Mouse (Mus musculus) adrenal gland, postnatal 25 days (tissue): ENCODE results near the gene Rps6ka3. TPM values are rescaled to one million over a fixed set of nuclear protein-coding genes. Genes with fewer than 3 reads are reported as not detected.

Experiments
- DNase-seq: peaks from one replicate; pipeline ENCODE4 v3.0.0; 2021; ENCODE audit warnings: mixed read lengths
- long read RNA-seq: library from polyadenylated mRNA; stranded (forward); transcript quantifications from one replicate; pipeline ENCODE4 v2.0.0, GENCODE M21; 2021
- total RNA-seq: library from RNA; stranded (reverse); gene quantifications from 2 replicates; pipeline ENCODE4 v1.2.3, GENCODE M21; 2021

Gene Rps6ka3
- 56.0 and 57.8 TPM in 2 replicates for total RNA-seq
- long read RNA-seq, full-length matches to known transcripts = 3 of 5 reads
- long read RNA-seq, partial matches to known transcripts = 0 of 5 reads
- long read RNA-seq, other reads (novel, unspliced or antisense) = 2 of 5 reads

DNA sequence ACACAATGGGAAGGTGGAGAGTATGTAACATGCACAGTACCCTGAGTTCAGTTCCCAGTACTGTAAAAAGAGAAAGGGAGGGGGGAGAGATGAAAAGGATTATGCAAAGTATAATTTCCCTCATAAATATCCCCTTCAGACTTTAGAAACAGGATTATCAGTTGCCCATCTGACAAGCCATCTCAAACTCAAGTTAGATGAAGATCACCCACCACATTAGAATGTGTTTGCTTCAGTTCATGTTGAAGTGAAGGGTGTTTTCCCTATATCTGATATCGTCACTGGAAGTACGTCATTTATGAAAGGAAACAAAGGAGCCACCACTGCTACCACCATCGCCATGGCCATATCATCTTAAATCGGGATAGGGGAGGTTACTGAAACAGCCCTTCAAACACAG lies at the start of gene Rps6ka3:
Gene Rps6ka3, plus strand, starts transcription at position 301 of the 400 bp plus-strand sequence.
- DNase-seq = no peak

DNA sequence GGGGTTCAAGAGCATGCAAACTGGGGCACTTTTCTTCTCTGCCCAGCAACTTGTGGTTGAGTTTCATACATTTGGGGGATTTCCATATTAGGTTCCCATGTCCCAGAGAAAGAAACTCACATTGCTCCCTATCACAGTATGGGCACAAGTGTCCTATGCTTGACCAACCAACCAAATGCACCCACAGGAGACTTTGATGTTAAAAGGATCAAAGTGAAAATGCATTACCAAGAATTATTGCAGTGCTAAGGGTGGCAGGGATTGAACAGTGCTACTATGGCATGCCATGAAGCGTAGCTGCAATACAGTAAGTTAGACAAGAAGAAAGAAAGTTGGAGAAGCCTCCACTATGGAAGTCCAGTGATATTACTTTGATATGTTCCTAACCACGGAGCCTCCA lies 40.9 kb upstream of the Rps6ka3 start:
- no peak for DNase-seq

DNA sequence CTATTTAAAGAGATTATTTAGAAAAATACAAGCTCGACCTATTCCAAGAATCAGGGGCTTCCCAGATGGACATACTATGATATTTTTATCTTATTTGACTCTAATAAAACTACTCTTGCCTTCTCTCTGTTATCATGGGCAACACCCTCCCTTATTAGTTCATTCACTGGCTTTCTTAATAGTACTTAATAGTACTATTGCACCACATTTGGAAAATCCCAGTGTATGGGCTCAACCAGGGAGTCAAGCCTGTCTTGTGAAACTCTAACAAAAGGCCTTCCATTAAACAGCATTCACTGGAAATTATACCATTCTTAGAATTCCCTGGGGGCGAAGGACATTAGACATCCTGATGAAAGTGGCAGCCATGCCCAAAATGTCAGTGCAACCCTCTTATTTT lies 38.5 kb upstream of the Rps6ka3 start:
- DNase-seq = no peak

DNA sequence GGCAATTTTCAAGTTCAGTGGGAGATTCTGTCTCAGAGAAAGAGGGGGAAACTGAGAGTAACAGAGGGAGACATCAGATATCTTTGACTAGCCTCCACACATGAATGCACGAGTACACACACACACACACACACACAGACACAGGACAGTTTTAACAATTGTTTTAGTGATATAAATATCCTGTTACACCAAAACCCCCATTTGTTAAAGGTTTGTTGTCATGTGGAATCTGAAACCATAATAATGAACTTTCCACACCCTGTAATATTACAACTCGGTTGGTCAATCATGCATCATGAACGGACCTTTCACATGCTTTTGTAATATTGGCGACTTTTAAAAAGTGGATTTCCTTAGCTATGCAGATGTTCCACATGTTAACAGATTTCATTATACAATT lies 18.5 kb upstream of the Rps6ka3 start:
- no peak for DNase-seq

DNA sequence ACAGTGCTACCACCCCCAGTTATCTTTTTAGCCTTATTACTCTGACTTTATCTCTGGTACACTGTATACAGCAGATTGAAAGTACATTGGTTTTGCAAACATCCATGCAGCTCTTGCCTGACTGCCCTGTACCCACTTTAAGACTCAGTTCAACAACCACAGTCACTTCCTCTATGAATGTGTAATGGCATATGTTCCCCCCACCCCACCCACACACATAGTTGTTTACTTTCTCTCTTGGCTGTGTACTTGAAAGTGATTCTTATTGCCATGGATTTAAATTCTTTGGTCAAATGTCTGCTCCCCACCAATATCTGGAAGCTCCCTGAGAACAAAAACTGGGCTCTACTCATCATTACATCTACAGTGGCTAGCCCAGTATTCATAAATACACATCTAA lies 10.6 kb upstream of the Rps6ka3 start:
- no peak for DNase-seq

DNA sequence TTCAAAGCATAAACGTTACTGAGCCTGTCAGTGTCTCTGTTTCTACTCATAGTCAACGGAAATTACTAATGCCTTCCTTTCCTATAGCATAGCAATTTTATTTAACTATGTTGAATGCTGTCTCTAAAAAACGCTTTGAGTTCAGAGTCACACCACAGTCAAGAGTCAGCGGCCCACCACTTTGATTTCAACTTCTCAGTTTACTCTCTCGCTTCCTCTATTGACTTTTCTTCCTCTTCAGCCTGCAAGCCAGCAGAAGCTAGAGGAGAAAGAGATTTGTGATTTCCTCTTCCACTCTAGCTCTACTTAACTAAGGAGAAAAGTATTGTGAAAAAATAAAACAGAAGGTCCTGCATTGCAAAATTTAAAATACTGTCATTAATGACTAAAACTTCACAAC lies 10.0 kb upstream of the Rps6ka3 start:
- no peak for DNase-seq

DNA sequence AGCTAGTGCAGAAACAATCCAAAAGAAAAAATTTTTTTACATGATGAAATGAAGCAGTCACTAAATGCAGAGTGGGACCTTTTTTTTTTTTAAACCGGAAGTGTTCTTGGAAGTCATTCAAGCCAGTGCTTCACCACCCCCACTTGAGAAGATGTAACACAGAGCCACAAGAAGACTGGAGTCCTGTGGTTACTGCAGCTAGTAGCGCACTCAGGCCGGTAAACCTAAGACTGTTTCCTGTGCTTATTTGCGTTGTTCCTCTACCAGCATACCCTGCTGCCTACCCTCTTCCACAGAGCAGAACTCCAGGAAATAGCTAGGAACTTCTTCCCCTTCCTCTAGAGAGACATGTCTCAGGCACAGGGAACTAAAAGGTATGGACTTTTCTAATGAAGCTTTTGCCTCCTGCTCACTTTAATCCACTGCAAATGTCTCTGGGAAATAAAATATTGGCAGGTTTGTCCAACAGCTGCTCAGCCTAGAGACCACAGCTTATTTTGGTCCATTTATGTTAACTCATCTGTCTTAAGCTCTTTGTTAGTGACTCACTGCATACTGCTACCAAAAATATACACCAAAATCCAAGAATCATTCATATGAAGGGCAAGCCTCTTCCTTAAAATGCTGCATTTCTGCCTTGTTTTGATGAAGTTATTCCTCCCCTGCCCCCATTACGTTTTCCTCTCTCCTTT lies 931 bp downstream of the Rps6ka3 start:
- DNase-seq = no peak

DNA sequence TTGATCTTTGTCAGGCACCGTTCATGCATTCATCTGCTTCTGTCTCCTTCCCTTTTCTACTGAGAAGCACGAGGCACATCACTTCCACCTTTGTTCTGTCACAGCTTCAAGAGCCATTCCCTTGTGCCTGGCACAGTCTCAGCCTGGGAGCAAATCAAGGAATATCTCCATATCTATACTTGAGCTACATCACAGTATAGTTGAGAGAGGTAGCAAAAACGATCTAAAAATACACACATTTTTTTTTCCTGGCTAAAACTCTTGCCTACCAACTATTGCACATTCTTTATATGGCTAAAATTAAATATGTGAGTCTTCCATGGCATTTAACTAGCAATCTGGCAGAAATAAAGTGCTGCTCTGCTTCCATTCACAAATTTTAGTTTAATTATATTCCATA lies 5.1 kb downstream of the Rps6ka3 start:
- no peak for DNase-seq

DNA sequence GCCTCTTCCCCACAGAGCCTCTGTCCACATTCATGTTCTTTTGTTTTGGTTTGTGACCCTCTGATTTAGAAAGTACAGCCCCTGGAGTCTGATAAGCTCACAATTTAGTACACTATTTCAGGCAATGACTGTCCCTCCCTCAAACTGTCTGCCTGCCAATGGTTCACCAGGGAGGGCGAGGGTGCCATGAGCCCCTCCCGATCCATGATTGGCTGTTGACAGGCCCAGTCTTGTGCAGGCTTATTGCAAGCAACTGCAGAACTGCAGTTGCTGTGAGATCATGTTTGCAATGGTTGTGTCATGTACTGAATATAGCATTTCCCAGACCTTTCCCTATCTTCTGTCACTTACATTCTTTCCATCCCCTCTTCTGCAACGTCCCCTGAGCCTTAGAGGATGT lies 12.4 kb downstream of the Rps6ka3 start:
- DNase-seq = no peak

DNA sequence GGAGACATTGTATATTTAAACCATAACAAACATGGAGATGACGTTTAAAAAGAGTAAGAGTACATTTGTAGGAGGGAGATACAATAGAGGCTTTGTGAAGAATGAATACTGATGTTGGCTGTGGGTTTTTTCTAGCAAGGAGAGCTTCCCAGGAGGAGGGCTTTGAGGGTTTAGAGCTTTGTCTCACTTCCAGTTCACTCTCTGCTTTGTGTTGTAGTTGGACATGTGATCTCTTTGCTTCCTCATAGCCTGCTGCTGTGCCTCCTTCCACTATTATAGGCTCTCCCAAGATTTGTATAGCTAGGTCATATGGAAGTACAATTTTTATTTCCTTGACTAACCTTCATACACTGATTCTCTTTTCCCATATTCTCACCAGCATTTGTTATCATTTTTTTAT lies 27.2 kb downstream of the Rps6ka3 start:
- DNase-seq = no peak

DNA sequence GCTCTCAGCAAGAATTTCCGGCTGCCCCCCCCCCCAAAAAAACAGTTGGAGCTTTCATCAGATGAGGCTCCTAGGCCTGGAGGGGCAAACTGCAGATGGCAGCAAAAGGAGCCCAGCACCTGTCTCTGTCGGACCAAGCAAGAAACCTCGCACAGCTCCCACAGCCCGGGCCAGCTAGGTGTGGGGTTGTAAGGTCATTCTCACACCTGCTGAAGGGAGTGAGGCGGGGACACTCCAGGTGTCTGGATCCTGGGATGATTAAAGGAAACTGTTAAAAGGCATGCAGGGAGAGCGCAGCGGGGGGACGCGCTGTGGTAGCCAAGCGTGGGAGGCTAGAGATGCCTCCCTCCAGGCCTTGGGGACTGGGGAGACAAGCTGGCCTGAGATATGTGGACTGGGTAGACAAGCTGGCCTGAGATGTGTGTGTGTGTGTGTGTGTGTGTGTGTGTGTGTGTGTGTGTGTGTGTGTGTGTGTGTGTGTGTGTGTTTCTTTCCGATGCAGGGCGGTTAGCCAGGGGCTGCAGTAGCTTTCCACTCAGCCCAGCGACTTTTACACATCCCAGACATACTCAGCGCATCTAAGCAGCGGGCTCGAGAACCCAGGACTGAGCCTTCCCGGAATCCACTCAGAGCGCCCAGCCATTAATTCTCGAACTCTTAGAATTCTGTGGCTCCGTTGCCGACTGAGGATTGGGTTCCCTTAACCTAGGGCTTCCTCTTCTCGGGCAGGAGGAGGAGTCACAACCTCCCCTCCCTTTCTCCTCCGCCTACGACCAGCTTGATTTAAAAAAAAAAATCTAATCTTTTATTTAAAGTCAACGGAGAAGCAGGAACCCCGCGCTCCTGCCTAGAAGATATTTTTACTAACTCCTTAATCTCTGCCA lies 44.1 kb downstream of the Rps6ka3 start:
- peak; percentile 32 for DNase-seq

DNA sequence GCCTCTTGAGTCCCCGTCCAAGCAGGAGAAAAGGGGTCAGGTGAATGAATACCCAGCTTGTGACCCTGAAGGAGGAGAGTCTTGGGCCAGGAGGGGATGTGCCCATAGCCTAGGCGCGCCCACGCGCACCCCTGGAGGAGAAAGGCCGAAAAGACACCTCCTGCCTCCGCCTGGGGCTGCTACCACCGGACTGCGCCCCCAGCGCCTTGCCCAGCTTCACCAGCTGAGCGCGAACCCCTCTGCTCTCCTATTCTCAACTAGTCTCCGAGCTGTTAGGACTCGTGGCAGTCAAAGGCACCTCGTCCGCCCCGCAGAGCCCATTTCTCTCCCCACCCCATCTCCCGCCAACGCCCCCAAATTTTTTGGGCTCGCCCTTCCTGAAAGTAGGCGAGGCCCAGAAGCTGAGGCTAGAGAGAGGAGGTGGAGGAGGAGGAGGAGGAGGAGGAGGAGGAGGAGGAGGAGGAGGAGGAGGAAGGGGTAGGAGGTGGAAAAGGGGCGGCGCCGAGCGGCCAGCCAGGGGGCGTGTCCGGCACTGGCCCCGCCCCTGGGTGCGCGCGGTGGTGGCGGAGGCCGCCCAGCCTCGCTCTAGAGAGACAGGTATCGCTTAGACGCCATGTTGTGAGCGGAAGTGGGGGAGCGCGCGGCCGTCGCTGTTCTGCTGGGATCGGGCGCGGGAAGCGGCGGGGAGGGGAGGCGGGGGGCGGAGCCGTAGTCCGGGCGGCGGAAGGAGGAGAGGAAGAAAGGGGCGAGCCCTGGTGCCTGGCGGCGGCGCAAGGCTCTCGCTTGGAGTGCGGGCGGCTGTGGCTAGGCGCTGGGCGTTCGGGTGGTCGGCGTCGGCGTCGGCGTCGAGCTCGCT lies 45.2 kb downstream of the Rps6ka3 start:
- DNase-seq = peak; percentile 87

DNA sequence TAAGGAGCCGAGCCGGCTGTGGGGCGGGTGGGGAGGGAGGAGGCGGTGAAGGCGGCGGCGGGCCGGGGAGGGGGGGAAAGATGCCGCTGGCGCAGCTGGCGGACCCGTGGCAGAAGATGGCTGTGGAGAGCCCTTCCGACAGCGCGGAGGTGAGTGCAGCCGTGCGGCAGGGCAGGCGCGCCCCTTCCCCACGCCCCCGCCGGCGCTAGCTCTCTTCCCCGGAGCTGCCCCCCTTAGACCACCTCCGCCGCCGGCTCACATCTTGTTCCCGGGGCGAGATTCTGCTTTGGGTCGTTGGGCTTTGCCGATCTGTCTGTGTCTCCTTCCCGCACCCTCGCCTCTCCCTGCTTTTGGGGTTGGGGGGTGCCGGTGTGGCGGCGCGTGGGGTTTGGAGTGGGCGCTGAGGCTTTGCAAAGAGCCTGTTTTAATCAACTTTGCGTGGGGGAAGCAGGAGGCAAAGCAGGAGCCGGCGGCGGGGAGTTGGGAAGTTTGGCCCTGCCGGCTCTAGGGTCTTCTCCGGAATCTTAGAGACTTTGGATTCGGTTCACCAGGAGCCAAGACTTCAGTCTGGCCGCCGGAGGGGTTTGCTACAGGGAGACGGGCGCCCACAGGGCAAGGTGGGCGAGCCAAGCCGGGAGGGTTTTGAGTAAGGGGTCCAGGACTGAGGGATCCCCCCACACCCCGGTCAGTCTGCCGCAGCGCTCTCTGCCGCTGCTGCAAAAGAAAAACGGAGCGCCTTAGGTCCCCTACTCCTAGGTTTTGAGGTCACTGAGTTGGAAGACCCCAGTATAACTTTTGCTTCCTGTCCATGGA lies 46.1 kb downstream of the Rps6ka3 start:
- DNase-seq = peak; percentile 9

DNA sequence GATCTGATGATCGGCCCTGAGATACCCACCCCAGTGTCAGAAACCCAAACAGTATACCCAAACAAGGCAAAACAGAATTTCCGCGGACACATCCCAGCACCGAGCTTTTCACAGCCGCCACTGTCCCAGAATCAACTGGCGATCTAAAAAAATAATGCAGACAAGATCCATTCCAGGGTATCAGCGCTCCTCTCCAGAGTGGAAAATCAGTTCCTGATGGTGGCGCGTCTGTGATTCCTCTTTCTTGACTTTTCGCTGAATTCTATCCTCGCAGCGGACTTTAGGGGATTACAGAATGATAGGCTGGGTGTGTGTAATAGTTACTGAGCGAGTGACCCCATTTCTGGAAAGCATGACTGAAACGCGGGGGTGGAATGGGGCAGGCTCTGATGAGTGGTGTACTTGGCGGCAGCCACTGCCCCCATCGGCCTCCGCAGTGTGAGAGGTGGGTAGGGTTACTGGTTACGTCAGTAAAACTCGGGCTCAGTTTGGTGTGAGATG lies 46.9 kb downstream of the Rps6ka3 start:
- peak; percentile 43 for DNase-seq

DNA sequence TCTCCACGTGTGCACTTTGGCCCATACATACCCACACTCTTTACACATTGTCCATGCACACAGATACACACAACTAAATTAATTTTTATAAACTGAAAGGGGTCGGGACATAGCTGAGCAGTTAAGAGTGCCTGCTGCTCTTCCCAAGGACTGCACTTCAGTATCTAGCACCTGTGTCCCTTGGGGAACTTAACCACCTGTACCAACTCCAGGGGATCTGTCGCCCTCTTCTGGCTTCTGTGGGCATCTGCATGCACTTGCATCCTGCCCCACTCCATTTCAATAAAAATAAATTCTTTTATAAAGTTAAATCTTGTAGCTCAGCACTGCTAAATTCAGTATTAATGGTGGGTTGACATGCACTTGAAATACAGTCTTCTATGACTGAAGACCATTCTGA lies 54.6 kb downstream of the Rps6ka3 start:
- peak; percentile 7 for DNase-seq

DNA sequence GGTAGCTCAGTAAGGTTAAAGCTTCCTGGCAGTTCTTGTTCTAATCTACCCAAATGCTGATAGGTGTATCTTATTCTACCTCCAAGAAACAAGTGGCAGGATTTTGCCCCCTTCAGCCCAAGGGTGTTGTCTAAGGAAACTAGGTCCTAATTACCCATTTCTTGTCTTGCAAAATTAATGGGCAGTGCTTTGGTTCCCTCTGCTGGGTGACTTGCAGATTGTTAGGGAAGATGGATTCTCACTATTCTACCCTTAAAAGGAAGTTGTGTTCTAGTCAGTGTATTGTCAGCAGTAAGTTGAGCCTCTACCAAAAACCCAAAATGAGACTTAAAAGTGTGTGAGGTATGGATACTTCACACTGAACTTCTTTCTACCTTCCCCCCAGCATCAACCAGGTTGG lies 59.0 kb downstream of the Rps6ka3 start:
- DNase-seq = peak; percentile 3

DNA sequence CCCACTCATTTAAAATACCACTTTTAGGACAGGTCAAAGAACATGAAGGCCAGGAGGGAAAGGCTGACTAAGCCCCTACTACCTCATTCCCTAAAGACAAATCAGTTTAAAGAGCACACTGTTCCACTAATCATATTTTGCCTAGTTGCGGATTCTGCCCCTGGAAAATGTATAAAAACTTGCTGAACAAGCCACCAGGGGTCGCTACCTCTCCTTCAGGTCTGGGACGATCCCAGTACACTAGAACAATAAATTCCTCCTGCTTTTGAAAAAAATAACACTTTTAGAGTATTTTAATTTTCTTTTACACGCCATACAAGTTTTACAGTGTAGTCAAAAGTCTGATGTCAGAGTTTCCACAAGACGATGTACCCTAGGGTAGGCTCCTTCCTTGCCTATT lies 76.7 kb downstream of the Rps6ka3 start:
- DNase-seq = no peak

DNA sequence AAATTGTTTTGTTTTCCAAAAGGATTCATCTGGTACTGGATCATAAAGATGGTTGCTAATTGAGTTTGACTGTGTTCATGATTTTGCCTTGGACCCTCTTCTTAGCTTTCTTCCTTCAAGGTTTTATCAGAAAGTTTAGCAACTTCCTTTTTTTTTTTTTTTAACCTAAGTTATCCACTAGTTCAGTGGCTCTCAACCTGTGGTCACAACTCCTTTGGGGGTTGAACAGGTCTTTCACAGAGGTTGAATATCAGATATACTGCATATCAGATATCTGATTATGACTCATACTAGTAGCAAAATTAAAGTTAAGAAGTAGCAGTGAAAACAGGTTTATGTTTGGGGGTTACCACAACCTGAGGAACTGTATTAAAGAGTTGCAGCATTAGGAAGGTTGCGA lies 85.8 kb downstream of the Rps6ka3 start:
- DNase-seq = no peak

DNA sequence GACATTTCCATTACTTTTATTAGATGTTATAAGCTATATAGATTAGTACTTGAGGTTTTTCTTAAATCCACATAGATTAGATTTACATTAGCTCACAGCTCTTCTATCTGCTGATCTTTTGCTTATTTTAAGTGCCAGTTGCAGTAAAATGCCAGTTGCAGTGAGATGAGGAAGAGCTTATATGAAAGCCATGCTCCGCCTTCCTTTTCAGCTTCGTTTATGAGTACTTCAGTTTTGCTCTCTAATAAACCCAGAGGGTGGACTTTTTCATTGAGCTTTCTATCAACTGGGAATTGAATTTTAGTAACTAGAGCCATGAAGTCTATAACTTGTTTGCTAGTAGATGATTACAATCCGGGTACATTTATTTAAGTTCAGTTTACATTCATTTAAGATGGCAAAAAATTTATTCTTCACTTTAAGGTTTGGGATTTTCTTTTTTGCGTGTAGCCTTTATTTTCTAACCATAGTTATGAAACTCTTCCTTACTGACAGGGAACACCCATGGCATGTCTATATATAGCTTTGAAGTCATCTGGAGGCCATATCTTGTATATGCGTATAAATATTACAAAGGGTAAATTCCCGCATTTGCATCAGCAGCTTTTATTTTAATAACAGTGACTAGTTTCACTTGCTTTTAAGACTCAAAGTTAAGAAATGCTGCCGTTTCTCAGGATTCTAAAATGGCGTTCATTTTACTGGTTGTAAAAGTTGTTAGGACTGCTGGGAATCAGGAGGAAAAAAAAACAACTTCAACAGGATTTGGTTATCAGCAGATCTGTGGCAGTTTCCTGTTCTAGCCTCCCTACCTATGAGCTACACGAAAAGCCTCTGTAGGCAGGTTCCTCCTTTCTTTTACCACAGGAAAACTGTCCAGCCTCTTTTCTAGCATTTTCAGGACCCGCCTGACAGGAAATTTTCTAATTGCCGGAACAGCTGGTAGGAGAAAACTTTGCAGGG lies 92.5 kb downstream of the Rps6ka3 start:
- no peak for DNase-seq

DNA sequence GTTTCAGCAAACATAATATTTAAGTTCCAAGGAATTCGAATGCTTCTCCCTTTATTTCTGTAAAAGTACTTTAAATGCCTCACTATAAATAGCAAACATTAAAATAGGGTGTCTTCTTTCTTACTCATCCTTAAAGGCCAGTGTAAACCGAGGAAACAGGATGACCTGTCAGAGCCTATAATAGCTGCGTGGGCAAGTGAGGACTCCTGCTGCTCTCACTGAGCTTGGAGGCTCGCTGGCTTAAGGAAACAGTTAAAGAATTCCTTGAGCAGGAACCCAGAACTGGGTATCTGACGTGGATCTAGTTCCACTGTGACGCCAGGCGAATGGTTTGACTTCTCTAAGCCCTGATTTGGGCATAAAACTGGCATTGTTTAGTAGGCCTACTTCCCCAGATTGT lies 105.2 kb downstream of the Rps6ka3 start:
- DNase-seq = no peak
